Mouse (Mus musculus): Measurements from ENCODE around the gene Ccser1. TPM values are rescaled to one million over a fixed set of nuclear protein-coding genes. Genes with fewer than 3 reads are reported as not detected.

Ccser1 gene
- polyA plus RNA-seq, 1 experiment from 2014 or later, result 25.3 TPM

DNA sequence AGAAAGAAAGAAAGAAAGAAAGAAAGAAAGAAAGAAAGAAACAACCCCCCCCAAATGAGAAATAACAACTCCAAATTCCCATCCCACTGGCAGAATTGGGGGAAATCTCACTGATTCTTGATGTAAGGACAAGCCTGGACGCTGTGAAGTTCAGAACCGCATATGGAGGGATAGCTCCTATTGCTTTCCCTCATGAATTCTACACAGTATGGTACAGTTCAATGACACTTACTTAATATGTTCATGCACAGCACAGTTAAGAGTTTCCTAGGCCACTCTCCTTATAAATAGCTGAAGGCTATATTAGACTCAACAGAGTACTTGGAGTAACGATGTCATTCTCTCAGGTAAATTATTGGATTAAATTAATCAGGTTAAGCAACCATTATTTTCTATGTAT is 1138.5 kb downstream of the Ccser1 start:
- 84% methylated on average over 3 of the region's 3 CpGs for WGBS
- H3K4me2 ChIP-seq, result no peak overlapping the region
- no peaks in the 10 kb centered on the region for H3K27me3 ChIP-seq (replicated peaks)
- H3K9me3 ChIP-seq (replicated peaks), result no peaks in the 10 kb centered on the region
- no peak overlapping the region for H3K27ac ChIP-seq (replicated peaks)
- no peak overlapping the region for H3K4me3 ChIP-seq (replicated peaks)
- no peaks in the 10 kb centered on the region for H3K36me3 ChIP-seq
- ATAC-seq (ENCODE audit: low FRiP score), result no peak
- no peaks in the 10 kb centered on the region for H3K4me1 ChIP-seq
- H3K9ac ChIP-seq (replicated peaks), result no peak overlapping the region

DNA sequence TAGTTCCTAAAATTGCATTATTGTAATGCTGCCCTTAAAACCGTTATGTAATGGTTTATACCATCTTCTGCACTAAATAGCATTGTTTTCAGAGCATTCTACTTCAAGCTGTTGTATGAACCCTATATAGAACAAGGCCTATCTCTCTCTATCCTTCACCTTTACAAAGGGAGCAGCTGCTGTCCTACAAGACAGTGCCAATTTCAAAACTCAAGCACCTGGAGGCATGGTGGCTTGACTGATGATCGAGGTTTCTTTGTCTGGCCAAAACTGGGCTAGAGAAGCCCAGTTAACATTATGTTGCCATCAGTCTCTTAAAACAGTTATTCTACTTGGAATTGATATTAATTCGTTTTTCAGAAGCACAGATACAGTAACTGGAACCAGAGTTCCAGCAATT is 1160.2 kb downstream of the Ccser1 start:
- H3K4me2 ChIP-seq, result no peak overlapping the region
- H3K36me3 ChIP-seq, result no peaks in the 10 kb centered on the region
- no peak overlapping the region for H3K9ac ChIP-seq (replicated peaks)
- no peaks in the 10 kb centered on the region for H3K9me3 ChIP-seq (replicated peaks)
- no peaks in the 10 kb centered on the region for H3K27me3 ChIP-seq (replicated peaks)
- H3K4me3 ChIP-seq (replicated peaks), result no peak overlapping the region
- ATAC-seq (ENCODE audit: low FRiP score), result no peak
- no peak overlapping the region for H3K27ac ChIP-seq (replicated peaks)
- H3K4me1 ChIP-seq, result no peaks in the 10 kb centered on the region
- WGBS, result 67% methylated on average over 3 of the region's 3 CpGs

DNA sequence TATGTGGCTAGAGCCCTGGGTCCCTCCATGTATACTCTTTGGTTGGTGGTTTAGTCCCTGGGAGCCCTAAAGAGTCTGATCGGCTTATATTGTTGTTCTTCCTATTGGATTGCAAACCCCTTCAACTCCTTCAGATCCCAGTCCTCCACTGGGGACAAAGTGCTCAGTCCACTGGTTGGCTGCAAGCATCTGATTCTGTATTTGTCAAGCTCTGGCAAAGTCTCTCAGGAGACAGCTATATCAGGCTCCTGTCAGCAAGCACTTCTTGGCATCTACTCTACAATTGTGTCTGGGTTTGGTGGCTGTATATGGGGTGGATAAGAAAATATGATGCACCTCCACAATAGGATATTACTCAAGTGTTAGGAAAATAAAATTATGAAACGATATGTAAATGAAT is 1187.7 kb downstream of the Ccser1 start:
- no peak for ATAC-seq (ENCODE audit: low FRiP score)
- no peak overlapping the region for H3K4me3 ChIP-seq (replicated peaks)
- no peak overlapping the region for H3K9ac ChIP-seq (replicated peaks)
- no peaks in the 10 kb centered on the region for H3K9me3 ChIP-seq (replicated peaks)
- H3K4me2 ChIP-seq, result no peak overlapping the region
- WGBS, result 98% methylated on average over 2 of the region's 2 CpGs
- H3K27me3 ChIP-seq (replicated peaks), result no peaks in the 10 kb centered on the region
- no peaks in the 10 kb centered on the region for H3K4me1 ChIP-seq
- no peaks in the 10 kb centered on the region for H3K36me3 ChIP-seq
- H3K27ac ChIP-seq (replicated peaks), result no peak overlapping the region

Measured in neural tube, embryonic 15.5 days (tissue).